Comparison of ENCODE assay signal across 11 mouse cellular contexts in the genomic region with DNA sequence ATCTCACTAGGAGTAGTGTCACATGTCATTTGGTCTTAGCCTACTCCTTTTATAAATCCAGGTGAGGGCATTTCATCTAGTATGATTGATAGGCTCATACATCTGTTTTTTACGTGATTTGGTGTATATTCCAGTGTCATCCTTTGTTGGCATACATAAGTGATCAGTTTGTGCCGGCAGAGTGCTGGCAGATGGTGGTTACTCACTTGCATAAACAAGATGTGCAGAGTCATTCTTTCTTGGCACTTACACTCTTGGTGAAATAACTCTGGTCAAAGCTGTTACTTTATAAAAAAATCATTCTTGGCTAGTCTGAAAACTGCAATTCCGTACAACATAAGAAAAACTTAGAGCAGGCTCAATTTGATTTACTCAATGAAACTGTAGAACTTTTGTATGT.
DNase-seq lines count a peak whose midpoint lies in the region; ATAC-seq lines count a peak whose summit lies in the region.
"Had no signal": no experiment of that assay in that cellular context is flagged by ENCODE, and none has a peak within 500 bp of the region (broad histone marks: within the 10 kb centered on the region; RNA-seq: fewer than 3 reads in every experiment).

No protein-coding gene starts in this region.

- H3K36me3 ChIP-seq in midbrain, embryonic 11.5 days (ENCODE audit: control insufficient read depth, insufficient read depth, low read length), result no peaks in the 10 kb centered on the region
- H3K36me3 ChIP-seq in midbrain, embryonic 16.5 days (ENCODE audit: control insufficient read depth, insufficient read depth, low read length), result no peaks in the 10 kb centered on the region
- no peaks in the 10 kb centered on the region for H3K36me3 ChIP-seq in hindbrain, embryonic 13.5 days
- no peaks in the 10 kb centered on the region for H3K36me3 ChIP-seq in kidney, embryonic 15.5 days
- H3K36me3 ChIP-seq: embryonic facial prominence, embryonic 10.5 days; stomach, embryonic 15.5 days had no signal

- no peaks in the 10 kb centered on the region; the same call in 1 of the 2 replicates for H3K4me1 ChIP-seq in midbrain, embryonic 11.5 days (ENCODE audit: control insufficient read depth, insufficient read depth, low read length)
- H3K4me1 ChIP-seq in midbrain, embryonic 16.5 days (ENCODE audit: control insufficient read depth, insufficient read depth, low read length), result peaks cover 6% of the 10 kb centered on the region
- H3K4me1 ChIP-seq in hindbrain, embryonic 13.5 days (replicated peaks), result peaks cover 3% of the 10 kb centered on the region; the same call in 1 of the 2 replicates
- no peaks in the 10 kb centered on the region for H3K4me1 ChIP-seq in kidney, embryonic 15.5 days
- H3K4me1 ChIP-seq: stomach, embryonic 15.5 days had no signal

- no peak overlapping the region for H3K9ac ChIP-seq in midbrain, embryonic 11.5 days (ENCODE audit: low read length)
- H3K9ac ChIP-seq in midbrain, embryonic 16.5 days (ENCODE audit: low read depth, low read length), result no peak overlapping the region
- no peak overlapping the region for H3K9ac ChIP-seq in hindbrain, embryonic 13.5 days
- H3K9ac ChIP-seq in kidney, embryonic 15.5 days, result no peak overlapping the region
- H3K9ac ChIP-seq: stomach, embryonic 15.5 days had no signal

- DNase-seq in frontal cortex, adult 2 months (ENCODE audit: extremely low spot score in 1 of 2, low spot score in 1 of 2), result peak; percentile 53 to 80
- DNase-seq in frontal cortex, postnatal 14 days (ENCODE audit: low spot score in 2 of 2), result no peak
- DNase-seq in midbrain, embryonic 11.5 days (ENCODE audit: low spot score, missing footprints), result peak; percentile 19
- DNase-seq in skeletal muscle tissue, adult 2 months (ENCODE audit: low read depth, low spot score), result peak; percentile 34
- DNase-seq: gastrocnemius, postnatal 10 days had no signal

- ATAC-seq in midbrain, embryonic 11.5 days (ENCODE audit: low FRiP score), result no peak
- ATAC-seq in midbrain, embryonic 16.5 days, result no peak
- peak; percentile 91 to 93 for ATAC-seq in hematopoietic stem cell, adult 5-6 weeks (replicated peaks in 1 of 2; ENCODE audit: insufficient read depth in 1 of 2, low FRiP score in 2 of 2, low TSS enrichment in 1 of 2, low read depth in 1 of 2, poor library complexity in 2 of 2, severe bottlenecking in 2 of 2)
- ATAC-seq in hindbrain, embryonic 13.5 days (ENCODE audit: low FRiP score), result no peak
- ATAC-seq in kidney, embryonic 15.5 days (replicated peaks; ENCODE audit: low FRiP score), result no peak

- no peak overlapping the region for H3K4me3 ChIP-seq in midbrain, embryonic 11.5 days (ENCODE audit: low read depth, low read length)
- H3K4me3 ChIP-seq in midbrain, embryonic 16.5 days (ENCODE audit: low read depth, low read length), result no peak overlapping the region
- no peak overlapping the region for H3K4me3 ChIP-seq in hindbrain, embryonic 13.5 days
- no peak overlapping the region for H3K4me3 ChIP-seq in kidney, embryonic 15.5 days (replicated peaks)
- H3K4me3 ChIP-seq: embryonic facial prominence, embryonic 10.5 days; stomach, embryonic 15.5 days had no signal

- no peaks in the 10 kb centered on the region for H3K9me3 ChIP-seq in midbrain, embryonic 11.5 days (ENCODE audit: control insufficient read depth, low read length)
- no peaks in the 10 kb centered on the region for H3K9me3 ChIP-seq in midbrain, embryonic 16.5 days (replicated peaks; ENCODE audit: control insufficient read depth, low read length, poor library complexity, severe bottlenecking)
- no peaks in the 10 kb centered on the region for H3K9me3 ChIP-seq in hindbrain, embryonic 13.5 days
- H3K9me3 ChIP-seq in kidney, embryonic 15.5 days (replicated peaks), result no peaks in the 10 kb centered on the region
- H3K9me3 ChIP-seq: embryonic facial prominence, embryonic 10.5 days; stomach, embryonic 15.5 days had no signal

- 86% methylated on average over 3 of the region's 3 CpGs for WGBS in midbrain, embryonic 11.5 days
- 69% methylated on average over 3 of the region's 3 CpGs for WGBS in midbrain, embryonic 16.5 days
- WGBS in hindbrain, embryonic 13.5 days, result 76% methylated on average over 3 of the region's 3 CpGs
- WGBS in kidney, embryonic 15.5 days, result 79% methylated on average over 3 of the region's 3 CpGs

- H3K4me2 ChIP-seq in midbrain, embryonic 11.5 days, result no peak overlapping the region
- H3K4me2 ChIP-seq in midbrain, embryonic 16.5 days (ENCODE audit: low read length), result no peak overlapping the region
- no peak overlapping the region for H3K4me2 ChIP-seq in hindbrain, embryonic 13.5 days
- H3K4me2 ChIP-seq in kidney, embryonic 15.5 days, result no peak overlapping the region
- H3K4me2 ChIP-seq: stomach, embryonic 15.5 days had no signal

- no peaks in the 10 kb centered on the region for H3K27me3 ChIP-seq in midbrain, embryonic 11.5 days (ENCODE audit: control insufficient read depth, insufficient read depth, low read length)
- no peaks in the 10 kb centered on the region for H3K27me3 ChIP-seq in midbrain, embryonic 16.5 days (ENCODE audit: control insufficient read depth, insufficient read depth, low read depth, low read length)
- no peaks in the 10 kb centered on the region for H3K27me3 ChIP-seq in hindbrain, embryonic 13.5 days
- H3K27me3 ChIP-seq in kidney, embryonic 15.5 days, result no peaks in the 10 kb centered on the region
- H3K27me3 ChIP-seq: stomach, embryonic 15.5 days had no signal

- no peak overlapping the region for H3K27ac ChIP-seq in midbrain, embryonic 11.5 days (ENCODE audit: low read depth, low read length)
- no peak overlapping the region for H3K27ac ChIP-seq in midbrain, embryonic 16.5 days (ENCODE audit: low read length)
- H3K27ac ChIP-seq in hindbrain, embryonic 13.5 days, result no peak overlapping the region
- no peak overlapping the region for H3K27ac ChIP-seq in kidney, embryonic 15.5 days
- H3K27ac ChIP-seq: embryonic facial prominence, embryonic 10.5 days; stomach, embryonic 15.5 days had no signal

Comparison
In these comparisons a context has a peak if more than half of its experiments do, and no peak if none do; other contexts are left out.
1. DNase-seq: peak in frontal cortex, adult 2 months (2 of 2), midbrain, embryonic 11.5 days (single experiment) and skeletal muscle tissue, adult 2 months (single experiment); none in frontal cortex, postnatal 14 days (0 of 2).
2. ATAC-seq: peak in hematopoietic stem cell, adult 5-6 weeks (2 of 2); none in midbrain, embryonic 11.5 days (single experiment), midbrain, embryonic 16.5 days (single experiment), hindbrain, embryonic 13.5 days (single experiment) and kidney, embryonic 15.5 days (single experiment).